In genomic region chr11:115536856-115537568, GRCm38 (mm10) we compare ENCODE assay signal across 7 mouse cellular contexts. TPM values are rescaled to one million over a fixed set of nuclear protein-coding genes. Genes with fewer than 3 reads are reported as not detected.
DNase-seq lines count a peak whose midpoint lies in the region; ATAC-seq and TF ChIP-seq lines count a peak whose summit lies in the region.

No protein-coding gene starts in this region.

- ATAC-seq in G1E (ENCODE audit: extremely low read depth, insufficient number of reproducible peaks, low FRiP score, poor library complexity, severe bottlenecking): no peak
- peak; percentile 22; the same call in 1 of the 2 replicates for ATAC-seq in neural tube, embryonic 13.5 days (ENCODE audit: low read depth)

- H3K9me3 ChIP-seq in G1E (replicated peaks): no peaks in the 10 kb centered on the region
- H3K9me3 ChIP-seq in embryonic facial prominence, embryonic 10.5 days: no peaks in the 10 kb centered on the region
- H3K9me3 ChIP-seq in neural tube, embryonic 13.5 days: no peaks in the 10 kb centered on the region

- H3K27ac ChIP-seq in embryonic facial prominence, embryonic 10.5 days (replicated peaks): peak overlapping the region; percentile 99
- H3K27ac ChIP-seq in neural tube, embryonic 13.5 days (replicated peaks): peak overlapping the region; percentile 99

- H3K4me3 ChIP-seq in G1E (ENCODE audit: low read depth, low read length): peak overlapping the region; percentile 92; the same call in 1 of the 2 replicates
- peak overlapping the region; percentile 98 for H3K4me3 ChIP-seq in embryonic facial prominence, embryonic 10.5 days
- H3K4me3 ChIP-seq in neural tube, embryonic 13.5 days: peak overlapping the region; percentile 91

- H3K4me1 ChIP-seq in G1E (ENCODE audit: insufficient read depth, low read depth, low read length): peaks cover 27% of the 10 kb centered on the region
- H3K4me1 ChIP-seq in embryonic facial prominence, embryonic 10.5 days: peaks cover 14% of the 10 kb centered on the region
- H3K4me1 ChIP-seq in neural tube, embryonic 13.5 days (replicated peaks): peaks cover 21% of the 10 kb centered on the region

- peak overlapping the region; percentile 73 for H3K4me2 ChIP-seq in neural tube, embryonic 13.5 days

- H3K36me3 ChIP-seq in G1E (replicated peaks): peaks cover 24% of the 10 kb centered on the region
- H3K36me3 ChIP-seq in embryonic facial prominence, embryonic 10.5 days (replicated peaks): peaks cover 26% of the 10 kb centered on the region
- H3K36me3 ChIP-seq in neural tube, embryonic 13.5 days: peaks cover 23% of the 10 kb centered on the region

- H3K9ac ChIP-seq in neural tube, embryonic 13.5 days: peak overlapping the region; percentile 49; the same call in 1 of the 2 replicates

- TF ChIP-seq CTCF in G1E (IDR thresholded peaks at IDR 0.05; ENCODE audit: low read depth, low read length): no peak

- H3K27me3 ChIP-seq in G1E (ENCODE audit: insufficient read depth, low read length): 0 out of 2 replicates have a peak, but pooled peaks cover 2% of the 10 kb centered on the region
- H3K27me3 ChIP-seq in embryonic facial prominence, embryonic 10.5 days (replicated peaks; ENCODE audit: low read depth, poor library complexity, severe bottlenecking): no peaks in the 10 kb centered on the region
- no peaks in the 10 kb centered on the region for H3K27me3 ChIP-seq in neural tube, embryonic 13.5 days

- peak; percentile 46 to 74 for DNase-seq in layer of hippocampus, adult 18-20 months (ENCODE audit: low spot score in 2 of 2)
- no peak for DNase-seq in layer of hippocampus, adult 9-10 months (ENCODE audit: low spot score)
- no peak for DNase-seq in G1E (ENCODE audit: low spot score)
- DNase-seq in embryonic facial prominence, embryonic 10.5 days (ENCODE audit: low spot score): no peak
- peak; percentile 41 to 63 for DNase-seq in layer of hippocampus, adult 8-10 months (ENCODE audit: low spot score in 2 of 2)
- no peak for DNase-seq in spleen, adult 18-20 months

- WGBS in embryonic facial prominence, embryonic 10.5 days: 87% methylated on average over 10 of the region's 10 CpGs
- 81% methylated on average over 10 of the region's 10 CpGs for WGBS in neural tube, embryonic 13.5 days

RNA-seq across cellular contexts. Expression of gene Sumo2, which starts 0.9 kb away (rescaled TPM):
- total RNA-seq in layer of hippocampus, adult 18-20 months (2021): 100 to 1,000 TPM; 307 to 316 TPM
- total RNA-seq in G1E (2014; fragmentation: Nextera tagmentation) (491 and 596 TPM in 2 replicates), G1E (2017) (642 and 699 TPM in 2 replicates)
- polyA plus RNA-seq in G1E (2012): 393 and 421 TPM in 2 replicates
- 1,425 and 1,473 TPM in 2 replicates for polyA plus RNA-seq in embryonic facial prominence, embryonic 10.5 days (2016; fragmentation: Nextera tagmentation; extraction: Ambion mirVana)
- total RNA-seq in layer of hippocampus, adult 8-10 months (2022): 100 to 1,000 TPM; 285 to 340 (median 310) TPM
- polyA plus RNA-seq in neural tube, embryonic 13.5 days (2015; fragmentation: Nextera tagmentation; extraction: Ambion mirVana): 1,158 and 1,175 TPM in 2 replicates

RNA-seq across cellular contexts. Expression of gene Jpt1, which starts 22.8 kb away (rescaled TPM):
- 100 to 1,000 TPM; 136 to 139 TPM for total RNA-seq in layer of hippocampus, adult 18-20 months (2021)
- 172 and 222 TPM in 2 replicates for total RNA-seq in G1E (2014; fragmentation: Nextera tagmentation)
- total RNA-seq in G1E (2017): 186 and 196 TPM in 2 replicates
- polyA plus RNA-seq in G1E (2012): 202 and 218 TPM in 2 replicates
- 592 and 614 TPM in 2 replicates for polyA plus RNA-seq in embryonic facial prominence, embryonic 10.5 days (2016; fragmentation: Nextera tagmentation; extraction: Ambion mirVana)
- total RNA-seq in layer of hippocampus, adult 8-10 months (2022): 100 to 1,000 TPM; 109 to 139 (median 124) TPM
- 1,262 and 1,276 TPM in 2 replicates for polyA plus RNA-seq in neural tube, embryonic 13.5 days (2015; fragmentation: Nextera tagmentation; extraction: Ambion mirVana)

RNA-seq across cellular contexts. Expression of gene Nup85, which starts 27.2 kb away (rescaled TPM):
- 10 to 100 TPM; 46.8 to 48.6 TPM for total RNA-seq in layer of hippocampus, adult 18-20 months (2021)
- 78.5 and 87.7 TPM in 2 replicates for total RNA-seq in G1E (2014; fragmentation: Nextera tagmentation)
- 166 and 172 TPM in 2 replicates for total RNA-seq in G1E (2017)
- 28.2 and 57.5 TPM in 2 replicates for polyA plus RNA-seq in G1E (2012)
- 252 and 253 TPM in 2 replicates for polyA plus RNA-seq in embryonic facial prominence, embryonic 10.5 days (2016; fragmentation: Nextera tagmentation; extraction: Ambion mirVana)
- 10 to 100 TPM; 47.0 to 64.9 (median 53.1) TPM for total RNA-seq in layer of hippocampus, adult 8-10 months (2022)
- polyA plus RNA-seq in neural tube, embryonic 13.5 days (2015; fragmentation: Nextera tagmentation; extraction: Ambion mirVana): 99.8 and 119 TPM in 2 replicates

RNA-seq across cellular contexts. Expression of gene Nt5c, which starts 45.4 kb away (rescaled TPM):
- 10 to 100 TPM; 66.5 to 66.8 TPM for total RNA-seq in layer of hippocampus, adult 18-20 months (2021)
- total RNA-seq in G1E (2014; fragmentation: Nextera tagmentation): 43.7 and 47.1 TPM in 2 replicates
- 145 and 161 TPM in 2 replicates for total RNA-seq in G1E (2017)
- 67.4 and 118 TPM in 2 replicates for polyA plus RNA-seq in G1E (2012)
- polyA plus RNA-seq in embryonic facial prominence, embryonic 10.5 days (2016; fragmentation: Nextera tagmentation; extraction: Ambion mirVana): 90.9 and 92.2 TPM in 2 replicates
- 10 to 100 TPM; 58.8 to 68.5 (median 66.3) TPM for total RNA-seq in layer of hippocampus, adult 8-10 months (2022)
- 95.6 and 96.7 TPM in 2 replicates for polyA plus RNA-seq in neural tube, embryonic 13.5 days (2015; fragmentation: Nextera tagmentation; extraction: Ambion mirVana)

Comparison
In these comparisons a context has a peak if more than half of its experiments do, and no peak if none do; other contexts are left out.
1. DNase-seq: peak in layer of hippocampus, adult 18-20 months (2 of 2) and layer of hippocampus, adult 8-10 months (2 of 2); none in layer of hippocampus, adult 9-10 months (single experiment), G1E (single experiment), embryonic facial prominence, embryonic 10.5 days (single experiment) and spleen, adult 18-20 months (0 of 2).
2. Peak in every context shown above with its lines, with median percentiles within 50 percentile points of each other: H3K4me3 ChIP-seq.